Mouse (Mus musculus) olfactory bulb, adult 2 months (tissue): ENCODE data around the gene Urb1.

Experiments
- CTCF ChIP-seq: fragments of 200-500 bp; IDR thresholded peaks from 2 replicates; pipeline ENCODE4 v1.5.1; 2012; ENCODE audit warnings: low read depth, mild to moderate bottlenecking, low read length, moderate library complexity; ENCODE audit not compliant: insufficient read depth
- POLR2A ChIP-seq: fragments of 200-500 bp; IDR thresholded peaks from 2 replicates; pipeline ENCODE4 v1.6.1; 2012; ENCODE audit warnings: mild to moderate bottlenecking, low read depth, low read length, moderate library complexity; ENCODE audit not compliant: insufficient read depth

GRCm38 (mm10) chr16:90832495-90832894, 22.3 kb upstream of the Urb1 start:
- no peak for TF ChIP-seq POLR2A
- no peak for TF ChIP-seq CTCF
